Mouse (Mus musculus): ENCODE measurements at regions not wholly inside any gene's neighbourhood (a gene's known extent, or its start where the extent isn't known, plus 50 kb on each side); places are given as distances from the start of the nearest gene placed in this dataset.

DNA sequence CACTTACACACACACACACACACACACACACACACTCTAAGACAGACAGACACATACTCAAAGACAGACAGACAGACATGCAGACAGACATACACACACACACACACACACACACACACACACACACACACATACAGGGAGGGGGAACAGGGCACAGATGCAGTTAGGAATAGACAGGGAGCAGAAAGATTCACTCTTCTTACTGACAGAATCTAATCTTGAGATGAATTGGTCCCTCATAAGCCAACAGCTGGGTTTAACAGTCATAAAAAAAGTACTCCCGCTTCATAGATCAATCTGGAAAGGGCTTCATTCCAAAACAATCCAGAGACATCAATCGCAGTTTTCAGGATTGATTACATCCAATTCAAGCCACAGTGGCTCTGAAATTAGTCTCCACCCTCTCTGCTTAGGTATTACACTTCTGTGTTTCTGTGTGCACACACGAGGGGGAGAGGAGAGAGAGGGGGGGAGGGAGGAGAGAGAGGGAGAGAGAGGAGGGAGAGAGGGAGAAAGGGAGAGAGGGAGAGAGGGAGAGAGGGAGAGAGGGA, 107.2 kb downstream of the Cavin4 start:
- Histone ChIP-seq H3K4me3 (ENCODE audit: low read depth, low read length) (no peak overlapping the region), H3K27me3 (ENCODE audit: control insufficient read depth, insufficient read depth, low read length) (no peaks in the 10 kb centered on the region), H3K4me2 (no peak overlapping the region), H3K27ac (ENCODE audit: low read depth, low read length) (no peak overlapping the region), H3K4me1 (ENCODE audit: control insufficient read depth, insufficient read depth, low read length) (no peaks in the 10 kb centered on the region), H3K36me3 (ENCODE audit: control insufficient read depth, insufficient read depth, low read length) (no peaks in the 10 kb centered on the region), H3K9me3 (ENCODE audit: control insufficient read depth, low read length) (no peaks in the 10 kb centered on the region), H3K9ac (ENCODE audit: low read length) (no peak overlapping the region)
- 74% methylated on average over 3 of the region's 3 CpGs for WGBS
- ATAC-seq (ENCODE audit: low FRiP score) (no peak), DNase-seq (ENCODE audit: low spot score, missing footprints) (no peak)

- H3K27ac ChIP-seq (ENCODE audit: low read depth, low read length) = no peak overlapping the region
- ATAC-seq (ENCODE audit: low FRiP score) = no peak
- DNase-seq (ENCODE audit: low spot score, missing footprints) = peak; percentile 90
- H3K9me3 ChIP-seq (ENCODE audit: control insufficient read depth, low read length) = no peaks in the 10 kb centered on the region
- WGBS = 43% methylated on average over 14 of the region's 14 CpGs
- no peaks in the 10 kb centered on the region for H3K4me1 ChIP-seq (ENCODE audit: control insufficient read depth, insufficient read depth, low read length)
- H3K9ac ChIP-seq (ENCODE audit: low read length) = no peak overlapping the region
- H3K36me3 ChIP-seq (ENCODE audit: control insufficient read depth, insufficient read depth, low read length) = no peaks in the 10 kb centered on the region
- H3K4me3 ChIP-seq (ENCODE audit: low read depth, low read length) = no peak overlapping the region
- H3K27me3 ChIP-seq (ENCODE audit: control insufficient read depth, insufficient read depth, low read length) = no peaks in the 10 kb centered on the region
- no peak overlapping the region for H3K4me2 ChIP-seq
These were observed 107.8 kb downstream of the Cavin4 start for GRCm38 (mm10) chr4:48770954-48771665.

- 66% methylated on average over 8 of the region's 8 CpGs for WGBS
- Histone ChIP-seq H3K27me3 (ENCODE audit: control insufficient read depth, insufficient read depth, low read length) (no peaks in the 10 kb centered on the region), H3K4me3 (ENCODE audit: low read depth, low read length) (no peak overlapping the region), H3K9ac (ENCODE audit: low read length) (no peak overlapping the region), H3K27ac (ENCODE audit: low read depth, low read length) (no peak overlapping the region), H3K4me1 (ENCODE audit: control insufficient read depth, insufficient read depth, low read length) (no peaks in the 10 kb centered on the region), H3K36me3 (ENCODE audit: control insufficient read depth, insufficient read depth, low read length) (no peaks in the 10 kb centered on the region), H3K9me3 (ENCODE audit: control insufficient read depth, low read length) (no peaks in the 10 kb centered on the region), H3K4me2 (no peak overlapping the region)
- DNase-seq (ENCODE audit: low spot score, missing footprints) (no peak), ATAC-seq (ENCODE audit: low FRiP score) (no peak)
These were observed 108.5 kb downstream of the Cavin4 start for GRCm38 (mm10) chr4:48771836-48772235.

GRCm38 (mm10) chr4:48779202-48779905, 116.0 kb downstream of the Cavin4 start:
- ATAC-seq (ENCODE audit: low FRiP score) = peak; percentile 62
- Histone ChIP-seq H3K27me3 (ENCODE audit: control insufficient read depth, insufficient read depth, low read length) (no peaks in the 10 kb centered on the region), H3K4me3 (ENCODE audit: low read depth, low read length) (no peak overlapping the region)

DNA sequence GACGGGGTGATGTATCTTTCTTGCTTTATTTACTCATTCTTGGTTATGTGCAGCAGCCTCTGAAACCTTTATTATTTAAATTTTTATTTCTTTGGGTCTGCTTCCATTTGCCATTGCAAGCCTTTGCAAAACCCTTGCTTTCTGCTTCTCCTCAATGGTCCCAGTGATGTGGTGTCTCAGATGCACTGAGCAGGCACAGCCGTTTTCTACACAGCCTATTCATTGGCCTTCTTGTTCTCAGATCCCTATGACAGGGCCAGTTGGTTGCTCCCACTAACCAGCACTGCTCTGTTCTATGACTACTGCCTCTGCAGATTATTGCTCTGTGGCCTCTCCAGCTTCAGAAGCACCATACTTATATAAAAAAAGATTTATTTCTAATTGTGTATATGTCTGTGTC, 116.6 kb downstream of the Cavin4 start:
- H3K27ac ChIP-seq (ENCODE audit: low read depth, low read length) = no peak overlapping the region
- no peaks in the 10 kb centered on the region for H3K36me3 ChIP-seq (ENCODE audit: control insufficient read depth, insufficient read depth, low read length)
- no peak for DNase-seq (ENCODE audit: low spot score, missing footprints)
- H3K4me2 ChIP-seq = no peak overlapping the region
- no peaks in the 10 kb centered on the region for H3K4me1 ChIP-seq (ENCODE audit: control insufficient read depth, insufficient read depth, low read length)
- no peak for ATAC-seq (ENCODE audit: low FRiP score)
- H3K4me3 ChIP-seq (ENCODE audit: low read depth, low read length) = no peak overlapping the region
- no peaks in the 10 kb centered on the region for H3K9me3 ChIP-seq (ENCODE audit: control insufficient read depth, low read length)
- WGBS = 88% methylated on average over 2 of the region's 2 CpGs
- no peaks in the 10 kb centered on the region for H3K27me3 ChIP-seq (ENCODE audit: control insufficient read depth, insufficient read depth, low read length)
- H3K9ac ChIP-seq (ENCODE audit: low read length) = no peak overlapping the region

More at GRCm38 (mm10) chr4:48779202-48779905, 116.0 kb downstream of the Cavin4 start:
- H3K4me1 ChIP-seq (ENCODE audit: control insufficient read depth, insufficient read depth, low read length) = no peaks in the 10 kb centered on the region
- no peaks in the 10 kb centered on the region for H3K9me3 ChIP-seq (ENCODE audit: control insufficient read depth, low read length)
- H3K27ac ChIP-seq (ENCODE audit: low read depth, low read length) = no peak overlapping the region
- DNase-seq (ENCODE audit: low spot score, missing footprints) = peak; percentile 95
- no peak overlapping the region for H3K9ac ChIP-seq (ENCODE audit: low read length)
- no peaks in the 10 kb centered on the region for H3K36me3 ChIP-seq (ENCODE audit: control insufficient read depth, insufficient read depth, low read length)
- WGBS = 65% methylated on average over 12 of the region's 12 CpGs
- no peak overlapping the region for H3K4me2 ChIP-seq

DNA sequence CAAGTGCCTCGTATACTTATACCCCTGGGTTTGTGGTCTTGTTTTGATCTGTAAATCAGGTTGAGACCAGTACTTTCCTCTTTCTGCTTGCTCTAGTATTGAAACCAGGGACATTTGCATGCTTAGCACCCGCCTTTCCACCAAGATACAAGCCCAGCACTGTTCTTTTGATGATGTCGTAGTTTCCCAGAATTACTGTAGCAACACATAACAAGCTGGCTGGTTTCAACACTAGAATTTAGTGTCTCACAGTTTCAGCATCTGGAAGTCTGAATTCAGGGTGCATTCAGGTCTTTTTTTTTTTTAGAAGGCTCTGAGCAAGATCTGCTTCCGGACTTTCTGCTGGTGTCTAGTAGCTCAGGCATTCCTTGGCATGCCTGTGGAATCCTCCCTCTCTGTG, 117.8 kb downstream of the Cavin4 start:
- no peaks in the 10 kb centered on the region for H3K27me3 ChIP-seq (ENCODE audit: control insufficient read depth, insufficient read depth, low read length)
- no peak overlapping the region for H3K27ac ChIP-seq (ENCODE audit: low read depth, low read length)
- no peak overlapping the region for H3K9ac ChIP-seq (ENCODE audit: low read length)
- no peaks in the 10 kb centered on the region for H3K36me3 ChIP-seq (ENCODE audit: control insufficient read depth, insufficient read depth, low read length)
- H3K4me2 ChIP-seq = no peak overlapping the region
- WGBS = 83% methylated on average over 4 of the region's 4 CpGs
- no peak overlapping the region for H3K4me3 ChIP-seq (ENCODE audit: low read depth, low read length)
- ATAC-seq (ENCODE audit: low FRiP score) (no peak), DNase-seq (ENCODE audit: low spot score, missing footprints) (no peak)
- no peaks in the 10 kb centered on the region for H3K9me3 ChIP-seq (ENCODE audit: control insufficient read depth, low read length)
- no peaks in the 10 kb centered on the region for H3K4me1 ChIP-seq (ENCODE audit: control insufficient read depth, insufficient read depth, low read length)

DNA sequence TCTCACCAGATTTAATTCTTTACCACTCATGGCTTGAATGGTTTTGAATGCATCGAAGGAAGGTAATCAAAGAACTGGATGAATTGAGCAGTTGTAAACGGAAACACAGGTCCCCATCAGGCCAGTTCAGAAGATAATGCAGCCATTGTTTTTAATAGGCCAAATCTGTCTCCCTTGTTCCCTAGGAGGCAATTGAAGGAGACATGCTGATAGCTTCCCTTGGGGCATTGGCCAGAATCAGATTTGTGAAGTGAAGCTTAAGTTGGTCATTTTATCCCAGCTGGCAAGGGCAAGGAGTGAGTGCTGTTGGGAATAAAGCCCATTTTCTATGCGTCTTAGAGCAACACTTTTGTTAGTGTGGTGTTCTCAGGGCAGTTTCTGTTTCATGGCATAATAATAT, 119.4 kb downstream of the Cavin4 start:
- Histone ChIP-seq H3K36me3 (ENCODE audit: control insufficient read depth, insufficient read depth, low read length) (no peaks in the 10 kb centered on the region), H3K27ac (ENCODE audit: low read depth, low read length) (no peak overlapping the region), H3K9ac (ENCODE audit: low read length) (no peak overlapping the region), H3K4me3 (ENCODE audit: low read depth, low read length) (no peak overlapping the region), H3K4me1 (ENCODE audit: control insufficient read depth, insufficient read depth, low read length) (no peaks in the 10 kb centered on the region), H3K4me2 (no peak overlapping the region), H3K9me3 (ENCODE audit: control insufficient read depth, low read length) (no peaks in the 10 kb centered on the region), H3K27me3 (ENCODE audit: control insufficient read depth, insufficient read depth, low read length) (no peaks in the 10 kb centered on the region)
- WGBS = 52% methylated on average over 3 of the region's 3 CpGs
- ATAC-seq (ENCODE audit: low FRiP score) = no peak
- DNase-seq (ENCODE audit: low spot score, missing footprints) = no peak

GRCm38 (mm10) chr4:48791096-48791495, 127.8 kb downstream of the Cavin4 start:
- H3K4me2 ChIP-seq = no peak overlapping the region
- no peak for ATAC-seq (ENCODE audit: low FRiP score)
- H3K27me3 ChIP-seq (ENCODE audit: control insufficient read depth, insufficient read depth, low read length) = no peaks in the 10 kb centered on the region
- 91% methylated on average over 4 of the region's 4 CpGs for WGBS
- no peaks in the 10 kb centered on the region for H3K4me1 ChIP-seq (ENCODE audit: control insufficient read depth, insufficient read depth, low read length)
- H3K9me3 ChIP-seq (ENCODE audit: control insufficient read depth, low read length) = no peaks in the 10 kb centered on the region
- H3K9ac ChIP-seq (ENCODE audit: low read length) = no peak overlapping the region
- no peaks in the 10 kb centered on the region for H3K36me3 ChIP-seq (ENCODE audit: control insufficient read depth, insufficient read depth, low read length)
- no peak for DNase-seq (ENCODE audit: low spot score, missing footprints)
- H3K4me3 ChIP-seq (ENCODE audit: low read depth, low read length) = no peak overlapping the region
- no peak overlapping the region for H3K27ac ChIP-seq (ENCODE audit: low read depth, low read length)

DNA sequence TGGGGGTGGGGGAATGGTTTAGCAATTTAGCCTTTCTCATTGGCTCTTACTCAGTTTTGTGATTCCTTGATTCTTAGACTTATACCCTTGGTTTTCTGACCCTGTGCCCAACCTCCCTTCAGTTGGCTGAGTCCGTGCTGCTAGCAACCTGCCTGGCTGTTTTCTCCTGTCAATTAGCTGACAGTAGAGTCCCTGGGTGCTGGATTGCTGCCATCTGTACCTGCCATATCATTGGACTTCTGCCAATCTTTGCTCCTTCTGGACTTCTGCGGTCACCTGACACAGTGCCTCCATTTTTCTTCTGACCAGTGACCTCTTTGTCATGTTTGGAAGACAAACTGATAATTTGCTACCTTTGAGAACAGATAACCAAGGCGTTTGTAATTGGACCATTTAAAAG, 140.5 kb downstream of the Cavin4 start:
- no peak for DNase-seq (ENCODE audit: low spot score, missing footprints)
- WGBS = 81% methylated on average over 3 of the region's 3 CpGs
- no peak overlapping the region for H3K9ac ChIP-seq (ENCODE audit: low read length)
- no peak overlapping the region for H3K4me2 ChIP-seq
- no peaks in the 10 kb centered on the region for H3K9me3 ChIP-seq (ENCODE audit: control insufficient read depth, low read length)
- no peaks in the 10 kb centered on the region for H3K4me1 ChIP-seq (ENCODE audit: control insufficient read depth, insufficient read depth, low read length)
- H3K4me3 ChIP-seq (ENCODE audit: low read depth, low read length) = no peak overlapping the region
- no peaks in the 10 kb centered on the region for H3K27me3 ChIP-seq (ENCODE audit: control insufficient read depth, insufficient read depth, low read length)
- H3K36me3 ChIP-seq (ENCODE audit: control insufficient read depth, insufficient read depth, low read length) = no peaks in the 10 kb centered on the region
- H3K27ac ChIP-seq (ENCODE audit: low read depth, low read length) = no peak overlapping the region
- ATAC-seq (ENCODE audit: low FRiP score) = no peak
